Mouse (Mus musculus): ENCODE data around the gene Prrt1. TPM values are rescaled to one million over a fixed set of nuclear protein-coding genes. Genes with fewer than 3 reads are reported as not detected.

Gene Prrt1
- total and polyA plus RNA-seq, 3 experiments, result 1.0 TPM; not detected in 2

- Histone ChIP-seq H3K27me3 (ENCODE audit: control insufficient read depth in 1 of 2, insufficient read depth in 2 of 2, low read length in 2 of 2) (peaks cover 5 to 12% of the 10 kb centered on the region in 2 experiments; a peak in 3 of 4 replicates), H3K27ac (ENCODE audit: control insufficient read depth, low read depth, low read length) (no peak overlapping the region), H3K36me3 (ENCODE audit: control insufficient read depth in 1 of 2, insufficient read depth in 2 of 2, low read length in 2 of 2) (peaks cover 0 to 4% of the 10 kb centered on the region in 2 experiments; a peak in 1 of 4 replicates), H3K4me3 (ENCODE audit: control insufficient read depth in 1 of 2, insufficient read depth in 1 of 2, low read depth in 2 of 2, low read length in 2 of 2) (no peak overlapping the region), H3K4me1 (ENCODE audit: control insufficient read depth in 1 of 2, insufficient read depth in 2 of 2, low read length in 2 of 2) (peaks cover 0 to 13% of the 10 kb centered on the region in 2 experiments; a peak in 2 of 4 replicates), H3K79me2 (ENCODE audit: control insufficient read depth, insufficient read depth, low read length, poor library complexity) (no peaks in the 10 kb centered on the region), H3K9ac (ENCODE audit: control insufficient read depth, low read depth, low read length, poor library complexity, severe bottlenecking) (no peak overlapping the region), H3K9me3 (replicated peaks; ENCODE audit: insufficient read depth, low read length) (no peaks in the 10 kb centered on the region)
- DNase-seq (ENCODE audit: low read depth, low spot score), result no peak
- TF ChIP-seq ZNF384 (IDR thresholded peaks at IDR 0.05; ENCODE audit: low read depth, low read length) (no peak), BHLHE40 (IDR thresholded peaks at IDR 0.05; ENCODE audit: borderline replicate concordance, low read depth, low read length) (no peak), MEF2A (IDR thresholded peaks at IDR 0.05; ENCODE audit: extremely low read depth, insufficient replicate concordance, low read depth, low read length, poor library complexity, severe bottlenecking) (no peak), MYB (IDR thresholded peaks at IDR 0.05; ENCODE audit: low read depth, low read length) (no peak), KAT2A (conservative IDR thresholded peaks at IDR 0.05; ENCODE audit: low read depth, low read length) (no peak), TBP (IDR thresholded peaks at IDR 0.05; ENCODE audit: low read depth, low read length) (no peak), ETS1 (IDR thresholded peaks at IDR 0.05; ENCODE audit: low read depth, low read length) (no peak), USF2 (IDR thresholded peaks at IDR 0.05; ENCODE audit: borderline replicate concordance in 1 of 2, insufficient read depth in 1 of 2, low read depth in 1 of 2, low read length in 2 of 2) (no peak), E2F4 (IDR thresholded peaks at IDR 0.05; ENCODE audit: borderline replicate concordance, low read depth, low read length) (no peak), EP300 (IDR thresholded peaks at IDR 0.05; ENCODE audit: low read depth in 1 of 2, low read length in 2 of 2) (no peak), ZMIZ1 (IDR thresholded peaks at IDR 0.05; ENCODE audit: low read depth, low read length) (no peak), JUND (IDR thresholded peaks at IDR 0.05; ENCODE audit: low read depth, low read length) (no peak), MXI1 (IDR thresholded peaks at IDR 0.05; ENCODE audit: low read depth, low read length) (no peak)
Observed at GRCm38 (mm10) chr17:34639461-34640255, 10.3 kb downstream of the Prrt1 start.

- H3K27ac ChIP-seq (ENCODE audit: control insufficient read depth, low read depth, low read length), result no peak overlapping the region
- no peak overlapping the region for H3K9ac ChIP-seq (ENCODE audit: control insufficient read depth, low read depth, low read length, poor library complexity, severe bottlenecking)
- H3K79me2 ChIP-seq (ENCODE audit: control insufficient read depth, insufficient read depth, low read length, poor library complexity), result no peaks in the 10 kb centered on the region
- H3K9me3 ChIP-seq (replicated peaks; ENCODE audit: insufficient read depth, low read length), result no peaks in the 10 kb centered on the region
- DNase-seq (ENCODE audit: low read depth, low spot score), result no peak
- H3K4me1 ChIP-seq (ENCODE audit: control insufficient read depth in 1 of 2, insufficient read depth in 2 of 2, low read length in 2 of 2), result peaks cover 0 to 12% of the 10 kb centered on the region in 2 experiments; a peak in 2 of 4 replicates
- no peak overlapping the region for H3K4me3 ChIP-seq (ENCODE audit: control insufficient read depth in 1 of 2, insufficient read depth in 1 of 2, low read depth in 2 of 2, low read length in 2 of 2)
- no peak for TF ChIP-seq JUND (IDR thresholded peaks at IDR 0.05; ENCODE audit: low read depth, low read length)
- no peak for TF ChIP-seq MAZ (IDR thresholded peaks at IDR 0.05; ENCODE audit: low read depth, low read length)
- no peak for TF ChIP-seq RAD21 (IDR thresholded peaks at IDR 0.05; ENCODE audit: low read depth, low read length)
- TF ChIP-seq UBTF (IDR thresholded peaks at IDR 0.05; ENCODE audit: borderline replicate concordance, insufficient read depth, low read depth, low read length), result no peak
- TF ChIP-seq POLR2AphosphoS2 (IDR thresholded peaks at IDR 0.05; ENCODE audit: low read length), result no peak
- TF ChIP-seq NRF1 (IDR thresholded peaks at IDR 0.05; ENCODE audit: insufficient read depth, low read depth, low read length, poor library complexity, severe bottlenecking), result no peak
- no peak for TF ChIP-seq CHD1 (IDR thresholded peaks at IDR 0.05; ENCODE audit: low read depth, low read length)
- no peak for TF ChIP-seq E2F4 (IDR thresholded peaks at IDR 0.05; ENCODE audit: borderline replicate concordance, low read depth, low read length)
- peaks cover 0 to 7% of the 10 kb centered on the region in 2 experiments; a peak in 2 of 4 replicates for H3K36me3 ChIP-seq (ENCODE audit: control insufficient read depth in 1 of 2, insufficient read depth in 2 of 2, low read length in 2 of 2)
- peaks cover 5 to 12% of the 10 kb centered on the region in 2 experiments; a peak in 3 of 4 replicates for H3K27me3 ChIP-seq (ENCODE audit: control insufficient read depth in 1 of 2, insufficient read depth in 2 of 2, low read length in 2 of 2)
Observed at GRCm38 (mm10) chr17:34640778-34641601, 11.7 kb downstream of the Prrt1 start.

All from MEL (cell line).